Mouse (Mus musculus) heart, adult 8-10 months (tissue): ENCODE results near the gene Kif1b. TPM values are rescaled to one million over a fixed set of nuclear protein-coding genes. Genes with fewer than 3 reads are reported as not detected.

Source experiments
- DNase-seq: peaks from one replicate; pipeline ENCODE4 v3.0.0; 2022; ENCODE audit warnings: low spot score
- total RNA-seq, 4 experiments: library from RNA; stranded (reverse); gene quantifications; 2 replicates each; pipeline ENCODE4 v1.2.4; 2022

Gene Kif1b
- total RNA-seq, 4 experiments from 2014 or later: 159 to 211 (median 191) TPM

DNA sequence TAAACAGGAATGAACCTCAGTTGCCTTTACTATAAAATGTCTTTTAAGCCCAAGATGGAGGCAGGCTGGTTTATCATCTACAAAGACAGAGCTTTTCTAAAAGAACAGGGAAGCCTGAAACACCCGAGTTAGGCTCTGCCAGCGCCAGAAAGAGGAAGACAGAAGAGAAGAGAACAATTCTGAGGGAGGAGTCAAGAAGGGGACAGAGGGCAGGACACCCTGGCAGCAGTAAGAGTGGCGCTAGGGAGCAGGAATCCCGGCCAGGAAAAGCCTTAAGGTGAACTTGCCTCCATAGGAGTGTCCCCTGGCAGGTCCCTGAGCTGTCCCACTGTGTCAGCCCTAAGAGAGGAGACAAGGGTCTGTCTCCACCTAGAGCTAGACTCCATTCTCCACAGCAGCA is 163.9 kb downstream of the Kif1b start:
- DNase-seq: no peak

DNA sequence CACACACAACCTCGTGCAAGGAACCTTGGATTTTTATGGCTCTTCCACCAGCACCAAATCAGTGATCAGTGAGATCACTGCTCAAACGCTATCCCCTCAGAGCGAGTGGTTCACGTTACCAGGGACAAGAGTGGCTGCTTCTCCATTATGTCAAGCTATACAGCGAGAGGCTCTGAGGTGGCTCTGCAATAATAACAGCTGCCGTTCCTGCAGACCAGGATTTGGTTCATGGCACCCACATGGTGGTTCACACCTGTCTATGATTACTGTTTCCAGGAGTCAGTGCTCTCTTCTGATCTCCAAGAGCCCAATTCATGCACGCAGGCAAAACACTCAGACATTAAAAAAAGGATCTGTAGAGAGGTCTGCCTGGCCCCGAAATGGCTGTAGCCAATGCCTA is 169.0 kb downstream of the Kif1b start:
- no peak for DNase-seq

DNA sequence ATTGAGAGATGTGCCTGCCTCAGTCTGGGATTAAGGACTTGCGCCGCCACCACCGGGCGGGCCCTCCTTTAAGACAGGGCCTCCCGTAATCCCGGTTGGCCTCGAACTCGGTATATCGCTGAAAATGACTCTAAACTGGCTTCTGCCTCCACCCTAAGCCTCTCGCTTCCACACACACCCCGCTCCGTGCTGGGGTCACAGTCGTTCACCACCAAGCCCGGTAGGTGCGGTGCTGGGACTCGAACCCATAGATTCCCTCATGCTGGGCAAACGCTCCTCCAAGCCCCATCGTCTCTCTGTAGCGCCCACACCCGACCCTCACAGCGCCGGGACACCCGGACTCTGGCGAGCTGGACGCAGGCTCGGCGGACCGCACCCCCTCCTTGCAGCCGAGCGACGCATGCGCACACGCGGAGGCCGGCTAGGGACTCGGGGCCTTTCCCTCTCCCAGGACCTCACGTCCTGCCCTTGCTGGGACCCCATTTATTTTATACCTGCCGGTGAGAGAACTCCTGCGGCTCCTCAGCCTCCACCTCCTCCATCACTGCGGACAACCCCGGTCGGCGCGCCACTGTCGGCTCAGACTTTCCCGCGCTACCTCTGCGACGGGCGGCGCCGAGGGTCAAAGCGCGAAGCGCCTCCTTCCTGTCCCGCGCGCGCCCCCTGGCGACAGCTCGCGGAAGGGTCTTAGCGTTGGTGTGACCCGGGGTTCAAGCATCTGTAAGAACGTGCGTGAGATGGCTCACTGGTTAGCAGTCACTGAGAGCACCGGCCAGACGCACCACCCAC is 170.3 kb downstream of the Kif1b start, which contains the start of gene Cenps:
TSS of gene Cenps (minus strand) at position 648 of the 789 bp plus-strand sequence.
- peak; percentile 83 for DNase-seq

DNA sequence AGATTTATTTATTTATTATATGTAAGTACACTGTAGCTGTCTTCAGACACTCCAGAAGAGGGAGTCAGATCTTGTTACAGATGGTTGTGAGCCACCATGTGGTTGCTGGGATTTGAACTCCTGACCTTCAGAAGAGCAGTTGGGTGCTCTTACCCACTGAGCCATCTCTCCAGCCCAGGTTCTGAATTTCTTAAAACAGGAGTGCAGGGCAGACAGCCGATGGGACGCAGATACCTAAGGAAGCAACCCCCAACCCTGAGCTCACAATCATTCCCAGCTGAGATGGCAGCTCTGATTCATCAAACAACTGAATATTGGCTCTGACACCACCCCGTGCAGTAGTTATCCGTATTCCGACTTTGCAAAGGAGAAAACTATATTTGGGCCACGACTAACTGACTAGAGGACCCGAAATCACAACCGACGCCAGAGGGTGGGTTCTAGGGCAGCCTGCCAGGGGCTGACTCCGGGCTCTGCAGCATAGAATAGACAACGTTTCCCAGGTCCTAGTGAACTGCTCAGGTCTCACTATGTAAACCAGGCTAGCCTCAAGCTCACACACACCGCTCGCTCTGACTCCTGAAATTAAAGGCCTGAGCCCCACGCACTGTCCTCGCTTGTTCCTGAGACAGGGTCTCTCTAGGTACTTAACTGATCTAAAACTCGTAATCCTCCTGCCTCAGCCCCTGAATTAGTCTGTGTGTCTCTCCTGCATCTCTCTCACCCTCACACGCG is 171.2 kb downstream of the Kif1b start:
- DNase-seq: no peak

DNA sequence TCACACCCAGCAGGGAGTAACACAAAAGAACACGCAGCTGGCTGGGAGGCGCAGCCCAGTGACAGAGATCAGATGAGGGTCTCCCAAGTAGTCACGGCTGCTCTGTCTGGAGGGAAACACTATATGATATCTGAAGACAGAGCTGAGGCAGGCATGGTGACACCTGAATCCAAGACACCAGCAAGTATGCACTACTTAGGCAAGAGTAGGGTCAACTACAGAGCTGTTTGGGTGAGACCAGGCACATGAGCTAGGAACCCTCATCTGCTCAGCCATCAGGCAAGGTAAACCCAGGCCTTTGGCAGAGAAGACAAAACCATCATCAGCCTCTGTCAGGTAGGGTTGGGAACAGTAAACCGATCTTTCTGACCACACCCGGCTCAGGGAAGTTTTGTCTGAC is 174.1 kb downstream of the Kif1b start:
- DNase-seq: no peak

DNA sequence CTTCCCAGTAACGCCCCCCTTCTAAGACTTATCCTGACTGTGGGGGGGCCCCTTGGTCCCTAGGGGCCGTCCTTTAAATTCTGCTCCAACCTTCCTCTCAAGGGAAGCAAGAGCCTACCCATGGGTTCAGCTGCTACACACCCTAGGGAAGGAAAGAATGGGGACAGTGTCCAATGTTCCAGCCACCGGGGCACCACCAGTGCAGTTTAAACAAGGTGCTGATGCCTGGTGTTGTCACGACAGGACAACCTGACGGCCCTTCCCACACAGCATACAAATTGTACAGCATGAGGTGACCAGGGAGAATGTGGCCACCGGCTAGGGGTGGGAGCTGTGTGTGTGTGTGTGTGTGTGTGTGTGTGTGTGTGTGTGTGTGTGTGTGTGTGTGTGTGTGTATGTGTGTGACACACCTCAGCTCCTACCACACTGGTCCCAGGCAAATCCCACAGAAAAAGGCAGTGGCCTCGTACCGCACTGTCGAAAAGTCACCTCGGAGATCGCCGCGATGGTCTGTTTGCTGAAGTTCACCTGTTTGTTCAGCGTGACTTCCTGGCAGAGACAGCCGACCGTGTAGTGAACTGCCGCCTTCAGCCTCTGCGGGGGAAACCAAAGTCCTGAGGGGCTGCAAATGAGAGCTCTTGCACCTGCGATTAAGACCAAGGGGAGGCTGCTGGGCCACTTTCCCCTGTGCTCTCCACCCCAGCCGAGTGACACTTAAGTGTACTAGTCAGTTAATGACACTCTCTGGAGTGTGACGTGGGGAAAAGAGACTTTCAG is 175.5 kb downstream of the Kif1b start:
- DNase-seq: no peak

DNA sequence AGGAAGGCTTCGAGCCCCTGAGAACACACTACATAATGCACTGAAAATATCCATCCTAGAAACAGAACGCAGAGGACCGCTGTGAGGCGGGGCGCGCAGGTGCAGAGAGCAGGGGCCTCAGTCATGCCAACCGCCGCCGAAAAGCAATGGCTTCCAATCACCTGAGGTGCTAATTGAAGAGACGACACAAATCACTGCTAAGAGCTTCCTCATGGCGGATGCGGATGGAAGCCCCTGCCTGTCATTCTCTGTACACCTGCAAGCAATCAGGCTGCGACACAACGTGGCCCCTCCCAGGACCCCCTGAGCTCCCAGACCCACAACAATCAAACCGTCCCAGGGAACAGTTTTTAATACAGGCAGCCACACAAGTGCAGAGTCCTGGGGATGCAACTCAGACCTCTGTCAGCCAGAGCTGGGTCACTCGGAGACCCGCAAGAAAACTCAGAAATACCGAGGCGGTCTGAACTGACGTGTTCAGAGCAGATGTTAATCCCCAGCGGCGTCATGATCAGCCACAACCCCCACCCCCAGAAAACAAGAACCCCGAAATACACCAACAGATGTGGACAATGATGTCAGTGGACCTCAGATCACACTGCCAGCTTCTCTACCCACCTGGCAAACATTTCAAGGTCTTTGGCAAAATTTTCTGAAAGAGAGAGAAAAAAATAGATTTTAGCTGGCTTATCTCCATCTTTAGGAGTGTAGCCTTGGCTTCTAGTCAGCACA is 176.3 kb downstream of the Kif1b start:
- DNase-seq: no peak

DNA sequence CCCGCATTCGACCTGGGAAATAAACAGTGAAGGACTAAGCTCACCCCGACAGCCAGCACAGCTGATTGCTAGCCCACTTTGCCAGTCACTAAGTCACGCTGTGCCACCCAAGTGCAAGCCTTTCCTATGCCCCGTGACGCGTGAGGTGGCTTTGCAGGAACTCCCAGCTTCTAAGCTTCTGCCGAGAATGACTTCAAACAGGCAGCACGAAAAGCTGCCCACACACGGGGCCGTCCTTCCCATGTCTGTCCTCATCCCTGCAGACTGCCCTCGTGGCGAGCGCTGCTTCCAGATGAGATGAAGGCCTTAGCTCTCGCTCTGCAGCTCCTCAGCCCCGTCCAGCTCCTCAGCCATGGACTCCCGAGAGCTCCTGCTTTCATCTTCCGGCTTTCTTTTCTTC is 179.0 kb downstream of the Kif1b start:
- DNase-seq: no peak

DNA sequence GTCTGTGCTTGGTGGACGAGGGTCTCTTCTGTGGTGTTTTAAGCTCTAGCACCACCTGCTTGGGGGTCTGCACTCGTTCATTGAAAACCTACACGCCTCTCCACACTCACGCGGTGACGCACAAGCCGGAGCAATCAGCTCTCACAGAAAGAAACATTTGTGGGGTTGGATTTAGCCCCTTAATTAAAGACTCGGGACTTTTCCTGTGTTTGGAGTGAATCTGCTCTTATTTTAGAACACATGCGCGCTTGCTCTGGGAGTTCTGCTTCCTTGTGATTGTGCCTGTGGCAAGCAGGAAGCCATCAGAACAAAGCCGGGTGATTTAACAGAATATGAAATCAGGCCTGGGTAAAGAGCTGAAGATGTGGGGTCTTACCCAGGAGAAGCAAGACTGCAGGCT is 180.8 kb downstream of the Kif1b start, which contains the start of gene Cort:
TSS of gene Cort (minus strand) at position 101 of the 400 bp plus-strand sequence.
- DNase-seq: no peak

Other genes starting within 250 kb of the Kif1b start
- 10 to 100 TPM; 22.9 to 27.2 (median 24.1) TPM for gene Pex14, start 207.8 kb downstream of the Kif1b start, total RNA-seq
- 10 to 100 TPM; 41.3 to 52.2 (median 46.7) TPM for gene Dffa, start 203.5 kb downstream of the Kif1b start, total RNA-seq
- 1 to 10 TPM in 1 of 4 experiments, under 1 TPM in 2, not detected in 1; 0.41 to 1.1 (median 0.84) TPM for gene Cort, start 180.9 kb downstream of the Kif1b start, total RNA-seq
- gene Cenps, start 170.1 kb downstream of the Kif1b start, total RNA-seq: 10 to 100 TPM in 2 of 4 experiments, 1 to 10 TPM in 2; 6.5 to 10.8 (median 9.4) TPM
- gene Pgd, start 140.9 kb downstream of the Kif1b start, total RNA-seq: 10 to 100 TPM; 37.5 to 47.2 (median 42.3) TPM
- gene Ube4b, start 119.1 kb upstream of the Kif1b start, total RNA-seq: 10 to 100 TPM; 40.6 to 46.8 (median 42.6) TPM
- 10 to 100 TPM; 41.4 to 66.1 (median 52.8) TPM for gene Rbp7, start 147.3 kb upstream of the Kif1b start, total RNA-seq
- not detected for gene Tmem274, start 169.7 kb upstream of the Kif1b start, total RNA-seq
- 10 to 100 TPM; 35.1 to 36.8 (median 36.0) TPM for gene Nmnat1, start 177.5 kb upstream of the Kif1b start, total RNA-seq
- gene Lzic, start 177.5 kb upstream of the Kif1b start, total RNA-seq: 10 to 100 TPM; 50.1 to 69.6 (median 57.6) TPM
- 10 to 100 TPM; 16.0 to 23.2 (median 20.5) TPM for gene Ctnnbip1, start 210.5 kb upstream of the Kif1b start, total RNA-seq